Mouse (Mus musculus) ES-Bruce4 (cell line): Measurements from ENCODE around the gene Timmdc1. TPM values are rescaled to one million over a fixed set of nuclear protein-coding genes. Genes with fewer than 3 reads are reported as not detected.
"Not testable (repeated sequence)": the region's sequence is repeated elsewhere in the genome, so short reads cannot be mapped to it uniquely, and the experiment has no call there.

Source experiments
- H3K27ac ChIP-seq: 2 replicates; pipeline ENCODE4 v1.5.1; 2012; ENCODE audit warnings: low read length, inconsistent platforms; ENCODE audit not compliant: insufficient read depth
- H3K27me3 ChIP-seq: 2 replicates; pipeline ENCODE4 v1.6.1; 2012; ENCODE audit warnings: mild to moderate bottlenecking, low read length, inconsistent platforms; ENCODE audit not compliant: control insufficient read depth, poor library complexity, insufficient read depth, severe bottlenecking
- H3K36me3 ChIP-seq: 2 replicates; pipeline ENCODE4 v1.6.1; 2012; ENCODE audit warnings: inconsistent platforms, mild to moderate bottlenecking, low read length, moderate library complexity; ENCODE audit not compliant: control insufficient read depth, poor library complexity, insufficient read depth, severe bottlenecking
- H3K4me1 ChIP-seq: one replicate; pipeline ENCODE4 v1.8.1; 2011; ENCODE audit warnings: low read length; ENCODE audit not compliant: control insufficient read depth, insufficient read depth
- H3K4me3 ChIP-seq: 2 replicates; pipeline ENCODE4 v1.5.1; 2011; ENCODE audit warnings: low read depth, mild to moderate bottlenecking, low read length
- H3K9ac ChIP-seq: 2 replicates; pipeline ENCODE4 v1.6.1; 2012; ENCODE audit warnings: low read depth, mild to moderate bottlenecking, inconsistent platforms; ENCODE audit not compliant: poor library complexity, severe bottlenecking
- H3K9me3 ChIP-seq: replicated peaks from 2 replicates; pipeline ENCODE4 v1.6.1; 2012; ENCODE audit warnings: mild to moderate bottlenecking, low read length, inconsistent platforms; ENCODE audit not compliant: control insufficient read depth, poor library complexity, insufficient read depth, severe bottlenecking
- CTCF ChIP-seq: IDR thresholded peaks from one replicate; pipeline ENCODE4 v1.8.1; 2011; ENCODE audit warnings: low read depth, low read length
- EP300 ChIP-seq: IDR thresholded peaks from 2 replicates; pipeline ENCODE4 v1.6.1; 2011; ENCODE audit warnings: low read depth, low read length; ENCODE audit not compliant: insufficient read depth
- POLR2A ChIP-seq: IDR thresholded peaks from one replicate; pipeline ENCODE4 v1.8.1; 2011; ENCODE audit warnings: low read length; ENCODE audit not compliant: insufficient read depth
- polyA plus RNA-seq: library from polyadenylated mRNA; stranded (reverse); fragments of >200 nt; gene quantifications from 2 replicates; pipeline ENCODE4 v1.2.4, GENCODE M21; 2011; ENCODE audit warnings: low read depth; ENCODE audit not compliant: missing spikeins, insufficient read depth, insufficient read length

The Timmdc1 gene
- polyA plus RNA-seq, 1 experiment = 46.4 TPM

DNA sequence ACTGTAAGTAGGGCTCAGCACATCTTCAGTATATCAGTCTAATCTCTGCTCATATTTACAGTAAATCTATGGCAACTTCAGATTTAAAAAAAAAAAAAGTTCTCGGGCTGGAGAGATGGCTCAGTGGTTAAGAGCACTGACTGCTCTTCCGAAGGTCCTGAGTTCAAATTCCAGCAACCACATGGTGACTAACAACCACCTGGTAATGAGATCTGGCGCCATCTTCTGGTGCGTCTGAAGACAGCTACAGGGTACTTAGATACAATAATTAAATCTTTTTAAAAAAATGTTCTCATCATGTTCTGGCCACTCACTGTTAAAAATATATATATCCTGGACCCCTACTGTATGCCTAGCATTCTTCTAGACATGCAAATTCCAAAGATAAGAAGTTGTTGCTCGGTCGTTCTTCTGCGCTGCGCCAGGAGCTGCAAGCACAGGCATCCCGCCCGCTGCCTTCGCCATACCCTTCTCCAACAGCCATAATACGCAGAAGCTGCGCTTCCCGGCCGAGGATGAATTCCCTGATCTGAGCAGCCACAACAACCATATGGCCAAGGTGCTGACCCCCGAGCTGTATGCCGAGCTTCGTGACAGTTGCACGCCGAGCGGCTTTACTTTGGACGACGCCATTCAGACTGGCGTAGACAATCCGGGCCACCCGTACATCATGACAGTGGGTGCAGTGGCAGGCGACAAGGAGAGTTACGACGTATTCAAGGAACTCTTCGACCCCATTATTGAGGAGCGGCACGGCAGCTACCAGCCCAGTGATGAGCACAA lies 39.5 kb downstream of the Timmdc1 start:
- TF ChIP-seq EP300 (no peak), CTCF (no peak), POLR2A (no peak)
- Histone ChIP-seq H3K4me3 (peak overlapping the region; percentile 51), H3K4me1 (no peaks in the 10 kb centered on the region), H3K36me3 (no peaks in the 10 kb centered on the region), H3K9me3 (no peaks in the 10 kb centered on the region), H3K27ac (no peak overlapping the region), H3K9ac (no peak overlapping the region), H3K27me3 (no peaks in the 10 kb centered on the region)

DNA sequence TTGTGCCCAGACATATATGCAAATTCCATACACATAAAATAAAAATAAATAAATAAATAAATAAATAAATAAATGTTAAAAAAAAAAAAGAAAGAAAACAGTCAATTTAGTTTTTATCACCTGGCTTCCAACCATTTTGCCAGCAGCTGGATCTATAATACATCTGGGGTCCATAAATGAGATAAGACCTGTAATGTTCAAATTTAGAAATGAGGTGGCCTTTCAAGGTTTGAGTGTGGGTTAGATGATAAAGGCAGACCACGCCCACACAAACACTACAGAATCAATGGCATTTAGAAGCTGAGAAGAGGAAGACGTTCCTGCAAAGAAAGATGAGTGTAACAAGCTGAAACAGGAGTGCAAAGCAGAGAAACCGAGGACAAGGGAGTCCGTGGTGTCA lies 41.1 kb downstream of the Timmdc1 start:
- H3K9ac ChIP-seq = no peak overlapping the region
- H3K9me3 ChIP-seq = no peaks in the 10 kb centered on the region
- no peak overlapping the region for H3K4me3 ChIP-seq
- H3K27me3 ChIP-seq = no peaks in the 10 kb centered on the region
- H3K27ac ChIP-seq = no peak overlapping the region
- no peaks in the 10 kb centered on the region for H3K36me3 ChIP-seq
- no peaks in the 10 kb centered on the region for H3K4me1 ChIP-seq
- TF ChIP-seq EP300 = no peak
- no peak for TF ChIP-seq POLR2A
- no peak for TF ChIP-seq CTCF

DNA sequence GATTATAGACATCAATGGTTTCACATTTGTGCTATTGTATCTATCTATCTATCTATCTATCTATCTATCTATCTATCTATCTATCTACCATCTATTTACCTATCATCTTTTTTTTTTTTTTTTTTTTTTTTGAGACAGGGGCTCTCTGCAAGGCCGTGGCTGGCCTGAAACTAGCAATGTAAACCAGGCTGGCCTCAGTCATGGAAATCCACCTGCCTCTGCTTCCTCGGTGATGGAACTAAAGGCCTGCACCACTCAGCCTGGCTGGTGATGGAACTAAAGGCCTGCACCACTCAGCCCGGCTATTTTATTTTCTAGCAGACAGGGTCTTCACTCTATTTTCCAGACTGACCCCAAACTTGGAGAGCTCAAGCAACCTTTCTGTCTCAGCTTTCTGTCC lies 44.2 kb downstream of the Timmdc1 start:
- Histone ChIP-seq H3K9ac (no peak overlapping the region), H3K4me1 (no peaks in the 10 kb centered on the region), H3K36me3 (no peaks in the 10 kb centered on the region), H3K27ac (no peak overlapping the region), H3K9me3 (no peaks in the 10 kb centered on the region), H3K27me3 (no peaks in the 10 kb centered on the region), H3K4me3 (no peak overlapping the region)
- TF ChIP-seq EP300 = no peak
- no peak for TF ChIP-seq CTCF

DNA sequence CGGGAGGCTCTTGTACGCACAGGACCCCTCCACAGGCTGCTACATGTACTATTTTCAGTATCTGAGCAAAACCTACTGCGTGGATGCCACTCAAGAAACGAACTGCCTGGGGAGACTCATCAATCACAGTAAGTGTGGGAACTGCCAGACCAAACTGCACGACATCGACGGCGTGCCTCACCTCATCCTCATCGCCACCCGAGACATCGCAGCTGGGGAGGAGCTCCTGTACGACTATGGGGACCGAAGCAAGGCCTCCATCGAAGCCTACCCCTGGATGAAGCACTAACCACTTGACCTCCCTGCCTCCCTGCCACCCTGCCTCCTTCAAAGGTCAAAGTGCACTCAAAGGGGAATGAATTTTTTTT lies 45.2 kb downstream of the Timmdc1 start:
- H3K9me3 ChIP-seq, H3K27ac ChIP-seq, H3K4me1 ChIP-seq, H3K27me3 ChIP-seq, H3K36me3 ChIP-seq: not testable (repeated sequence)
- Histone ChIP-seq H3K9ac (0 out of 2 replicates have a peak overlapping the region, but pooled peaks have one; percentile 30), H3K4me3 (0 out of 2 replicates have a peak overlapping the region, but pooled peaks have one; percentile 27)

DNA sequence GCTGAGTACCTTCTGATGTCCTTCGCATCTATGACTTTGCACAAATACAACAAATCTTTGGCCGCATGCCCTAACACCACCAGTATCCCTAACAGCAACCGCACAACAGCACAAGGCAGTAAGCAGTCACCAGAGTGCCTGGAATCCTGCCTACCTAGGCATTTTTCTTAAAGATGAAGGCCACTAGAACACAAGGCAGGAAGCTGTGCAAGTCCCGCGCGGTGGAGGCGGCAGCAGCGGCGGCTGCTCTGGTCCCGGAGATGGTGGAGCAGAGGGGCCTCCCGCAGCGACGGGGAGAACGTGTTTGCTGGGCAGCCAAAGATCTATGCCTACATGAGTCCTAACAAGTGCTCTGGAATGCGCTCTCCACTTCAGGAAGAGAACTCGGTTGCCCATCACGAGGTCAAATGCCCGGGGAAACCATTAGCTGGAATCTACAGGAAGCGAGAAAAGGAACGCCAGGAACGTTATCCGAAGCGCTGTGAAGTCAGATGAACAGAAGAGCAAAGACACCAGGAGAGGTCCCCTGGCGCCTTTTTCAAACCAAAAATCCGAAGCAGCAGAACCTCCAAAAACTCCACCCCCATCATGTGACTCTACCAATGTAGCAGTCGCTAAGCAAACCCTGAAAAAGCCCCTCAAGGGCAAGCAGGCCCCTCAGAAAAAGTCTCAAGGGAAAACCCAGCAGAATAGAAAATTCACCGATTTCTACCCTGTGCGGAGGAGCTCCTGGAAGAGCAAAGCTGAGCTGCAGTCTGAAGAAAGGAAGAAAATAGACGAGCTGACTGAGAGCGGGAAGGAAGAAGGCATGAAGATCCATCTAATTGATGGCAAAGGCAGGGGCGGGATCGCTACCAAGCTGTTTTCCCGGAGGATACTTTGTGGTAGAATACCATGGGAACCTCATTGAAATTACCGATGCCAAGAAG lies 45.9 kb downstream of the Timmdc1 start:
- no peak overlapping the region for H3K27ac ChIP-seq
- H3K9ac ChIP-seq = peak overlapping the region; percentile 30; the same call in 1 of the 2 replicates
- no peak for TF ChIP-seq CTCF
- TF ChIP-seq EP300 = no peak
- no peak for TF ChIP-seq POLR2A

More for the DNA sequence above, 45.9 kb downstream of the Timmdc1 start:
- Histone ChIP-seq H3K4me1 (peaks cover 2% of the 10 kb centered on the region), H3K9me3 (no peaks in the 10 kb centered on the region), H3K4me3 (peak overlapping the region; percentile 27), H3K27me3 (no peaks in the 10 kb centered on the region), H3K36me3 (no peaks in the 10 kb centered on the region)
